Mouse (Mus musculus): ENCODE data around the gene Zfp846.

GRCm38 (mm10) chr9:20607100-20607974 lies 26.2 kb downstream of the Zfp846 start:
- TF ChIP-seq CTCF (IDR thresholded peaks at IDR 0.05; ENCODE audit: extremely low read depth, insufficient read length, insufficient replicate concordance, low read depth, low read length): no peak
- TF ChIP-seq POLR2A (IDR thresholded peaks at IDR 0.05; ENCODE audit: low read depth, low read length): peak; percentile 65; the same call in 1 of the 2 replicates

Measured in small intestine, adult 2 months (tissue).